Mouse (Mus musculus): ENCODE data around the gene Prpf8. TPM values are rescaled to one million over a fixed set of nuclear protein-coding genes. Genes with fewer than 3 reads are reported as not detected.
A peak's percentile ranks its signal among the peaks of the same experiment; 100 is the strongest.

Gene Prpf8
- 2.2 and 4.5 TPM in 2 replicates for polyA plus RNA-seq (2012)

- Histone ChIP-seq H3K9me3 (ENCODE audit: control insufficient read depth, low read length) (no peaks in the 10 kb centered on the region), H3K4me3 (replicated peaks) (peak within 1 kb of the TSS; percentile 100), H3K36me3 (ENCODE audit: control insufficient read depth) (peaks cover 42% of the 10 kb centered on the region), H3K4me1 (ENCODE audit: control insufficient read depth) (peaks cover 26% of the 10 kb centered on the region), H3K27me3 (ENCODE audit: control insufficient read depth) (peaks cover 21% of the 10 kb centered on the region)
- TF ChIP-seq TAL1 (IDR thresholded peaks at IDR 0.05; ENCODE audit: low read length) (no peak), GATA1 (IDR thresholded peaks at IDR 0.05; ENCODE audit: low read length) (no peak)
Measured at GRCm38 (mm10) chr11:75486601-75487285, at the start of gene Prpf8. Gene Prpf8 (plus strand): TSS chr11:75486816.

DNA sequence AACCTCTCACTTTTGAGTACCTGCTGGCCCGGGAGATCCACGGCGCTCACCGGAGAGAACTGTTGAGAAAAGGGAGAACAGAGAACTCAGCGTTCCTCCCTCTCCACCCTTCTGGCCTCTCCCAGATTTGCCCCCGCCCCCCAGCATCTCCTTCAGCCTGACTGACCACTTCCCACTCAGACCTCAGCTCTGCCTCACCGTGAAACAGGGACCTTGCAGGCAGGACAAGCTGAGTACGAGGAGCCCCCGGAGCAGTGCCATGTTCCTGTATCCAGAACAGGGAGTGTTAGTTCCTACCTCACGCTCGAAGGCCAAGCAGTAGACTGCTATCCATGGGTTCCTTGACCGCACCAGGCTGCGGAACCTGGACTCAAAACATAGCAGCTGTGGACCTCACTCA is 48.4 kb upstream of the Prpf8 start:
- H3K27me3 ChIP-seq (ENCODE audit: control insufficient read depth): no peaks in the 10 kb centered on the region; the same call in 1 of the 2 replicates
- TF ChIP-seq TAL1 (IDR thresholded peaks at IDR 0.05; ENCODE audit: low read length) (no peak), GATA1 (IDR thresholded peaks at IDR 0.05; ENCODE audit: low read length) (no peak)
- peaks cover 12% of the 10 kb centered on the region for H3K9me3 ChIP-seq (ENCODE audit: control insufficient read depth, low read length)
- peaks cover 7% of the 10 kb centered on the region for H3K4me1 ChIP-seq (ENCODE audit: control insufficient read depth)
- H3K4me3 ChIP-seq (replicated peaks): peak overlapping the region; percentile 51
- peaks cover 78% of the 10 kb centered on the region for H3K36me3 ChIP-seq (ENCODE audit: control insufficient read depth)

DNA sequence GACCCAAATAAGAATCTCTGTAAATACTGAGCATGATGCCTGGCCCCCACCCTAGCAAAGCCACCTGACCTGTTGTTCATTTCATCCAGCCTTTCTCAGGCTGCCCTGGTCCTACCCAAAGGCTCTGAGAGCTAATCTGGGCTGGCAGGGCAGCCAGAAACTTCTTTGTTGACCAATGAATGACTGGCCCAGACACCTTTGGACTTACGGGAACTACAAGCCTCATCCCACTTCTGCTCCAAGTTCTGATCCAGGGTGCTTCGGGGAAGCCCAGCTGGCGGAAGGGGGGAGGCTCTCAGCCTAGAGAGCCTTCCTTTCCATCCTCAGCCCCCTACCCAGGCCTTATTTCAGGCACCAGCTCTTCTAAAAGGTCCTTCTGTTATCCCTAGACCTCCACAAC is 47.8 kb upstream of the Prpf8 start:
- Histone ChIP-seq H3K4me1 (ENCODE audit: control insufficient read depth) (peaks cover 12% of the 10 kb centered on the region), H3K27me3 (ENCODE audit: control insufficient read depth) (no peaks in the 10 kb centered on the region; the same call in 1 of the 2 replicates), H3K36me3 (ENCODE audit: control insufficient read depth) (peaks cover 84% of the 10 kb centered on the region), H3K9me3 (ENCODE audit: control insufficient read depth, low read length) (peaks cover 12% of the 10 kb centered on the region), H3K4me3 (replicated peaks) (peak overlapping the region; percentile 51)
- TF ChIP-seq GATA1 (IDR thresholded peaks at IDR 0.05; ENCODE audit: low read length) (no peak), TAL1 (IDR thresholded peaks at IDR 0.05; ENCODE audit: low read length) (no peak)

GRCm38 (mm10) chr11:75439363-75439762 is 47.3 kb upstream of the Prpf8 start, which contains the start of gene Serpinf2:
Gene Serpinf2 (minus strand): TSS chr11:75439591.
- peaks cover 18% of the 10 kb centered on the region for H3K4me1 ChIP-seq (ENCODE audit: control insufficient read depth)
- H3K4me3 ChIP-seq (replicated peaks): peak within 1 kb of the TSS; percentile 51
- H3K36me3 ChIP-seq (ENCODE audit: control insufficient read depth): peaks cover 85% of the 10 kb centered on the region
- H3K9me3 ChIP-seq (ENCODE audit: control insufficient read depth, low read length): peaks cover 8% of the 10 kb centered on the region
- no peaks in the 10 kb centered on the region; the same call in 1 of the 2 replicates for H3K27me3 ChIP-seq (ENCODE audit: control insufficient read depth)
- TF ChIP-seq TAL1 (IDR thresholded peaks at IDR 0.05; ENCODE audit: low read length) (no peak), GATA1 (IDR thresholded peaks at IDR 0.05; ENCODE audit: low read length) (no peak)

- Histone ChIP-seq H3K4me1 (ENCODE audit: control insufficient read depth) (peaks cover 24% of the 10 kb centered on the region), H3K9me3 (ENCODE audit: control insufficient read depth, low read length) (peaks cover 2% of the 10 kb centered on the region), H3K36me3 (ENCODE audit: control insufficient read depth) (peaks cover 86% of the 10 kb centered on the region), H3K27me3 (ENCODE audit: control insufficient read depth) (no peaks in the 10 kb centered on the region), H3K4me3 (replicated peaks) (no peak overlapping the region)
- TF ChIP-seq TAL1 (IDR thresholded peaks at IDR 0.05; ENCODE audit: low read length) (no peak), GATA1 (IDR thresholded peaks at IDR 0.05; ENCODE audit: low read length) (no peak)
Measured at GRCm38 (mm10) chr11:75439951-75440350, 46.7 kb upstream of the Prpf8 start.

DNA sequence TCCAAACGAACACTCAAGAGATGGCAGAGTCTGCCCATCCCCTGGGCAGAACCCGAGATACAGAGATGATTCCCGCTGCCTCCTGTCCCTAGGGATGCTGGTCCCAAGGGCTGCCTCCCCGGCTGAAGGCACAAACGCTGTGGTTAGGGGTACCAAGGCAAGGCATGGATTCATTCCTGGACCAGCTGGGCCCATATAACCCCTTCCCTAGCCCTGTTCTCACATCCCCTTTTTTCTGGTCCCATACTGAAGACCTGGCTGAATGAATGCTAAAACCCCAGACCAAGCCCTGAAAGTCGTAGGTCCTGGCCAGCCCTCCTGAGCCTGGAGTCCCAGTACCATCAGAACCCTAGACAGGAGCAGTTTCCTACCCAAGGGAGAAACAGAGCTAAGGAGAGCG is 45.6 kb upstream of the Prpf8 start:
- Histone ChIP-seq H3K4me1 (ENCODE audit: control insufficient read depth) (peaks cover 35% of the 10 kb centered on the region), H3K27me3 (ENCODE audit: control insufficient read depth) (no peaks in the 10 kb centered on the region), H3K4me3 (replicated peaks) (no peak overlapping the region), H3K36me3 (ENCODE audit: control insufficient read depth) (peaks cover 86% of the 10 kb centered on the region), H3K9me3 (ENCODE audit: control insufficient read depth, low read length) (no peaks in the 10 kb centered on the region)
- TF ChIP-seq GATA1 (IDR thresholded peaks at IDR 0.05; ENCODE audit: low read length) (no peak), TAL1 (IDR thresholded peaks at IDR 0.05; ENCODE audit: low read length) (no peak)

GRCm38 (mm10) chr11:75441601-75442000 is 45.0 kb upstream of the Prpf8 start:
- TF ChIP-seq GATA1 (IDR thresholded peaks at IDR 0.05; ENCODE audit: low read length): no peak
- no peak for TF ChIP-seq TAL1 (IDR thresholded peaks at IDR 0.05; ENCODE audit: low read length)
- H3K4me3 ChIP-seq (replicated peaks): no peak overlapping the region
- H3K36me3 ChIP-seq (ENCODE audit: control insufficient read depth): peaks cover 87% of the 10 kb centered on the region
- no peaks in the 10 kb centered on the region for H3K27me3 ChIP-seq (ENCODE audit: control insufficient read depth)
- H3K4me1 ChIP-seq (ENCODE audit: control insufficient read depth): peaks cover 38% of the 10 kb centered on the region
- H3K9me3 ChIP-seq (ENCODE audit: control insufficient read depth, low read length): no peaks in the 10 kb centered on the region

DNA sequence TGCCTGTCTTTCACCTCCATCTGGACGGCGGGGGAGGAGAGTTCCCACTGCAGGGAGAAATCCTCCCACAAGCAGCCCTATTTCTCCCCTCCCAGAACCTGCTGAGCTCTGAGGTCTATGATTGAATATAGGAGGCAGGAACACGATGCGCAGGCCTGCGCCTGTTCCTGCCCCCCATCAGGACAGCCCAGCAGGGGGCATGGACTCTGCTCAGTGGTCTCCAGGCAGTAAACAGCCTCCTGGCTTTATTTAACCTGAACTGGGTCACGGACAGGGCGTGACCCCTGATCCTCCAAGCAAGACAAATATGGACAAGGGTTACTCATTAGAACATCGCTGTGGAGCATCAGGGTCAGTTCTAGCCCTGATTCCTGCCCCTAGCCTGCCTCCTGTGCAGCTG is 42.9 kb upstream of the Prpf8 start:
- no peaks in the 10 kb centered on the region for H3K9me3 ChIP-seq (ENCODE audit: control insufficient read depth, low read length)
- H3K4me3 ChIP-seq (replicated peaks): no peak overlapping the region
- no peak for TF ChIP-seq TAL1 (IDR thresholded peaks at IDR 0.05; ENCODE audit: low read length)
- no peak for TF ChIP-seq GATA1 (IDR thresholded peaks at IDR 0.05; ENCODE audit: low read length)
- H3K27me3 ChIP-seq (ENCODE audit: control insufficient read depth): no peaks in the 10 kb centered on the region
- peaks cover 59% of the 10 kb centered on the region for H3K4me1 ChIP-seq (ENCODE audit: control insufficient read depth)
- peaks cover 95% of the 10 kb centered on the region for H3K36me3 ChIP-seq (ENCODE audit: control insufficient read depth)

GRCm38 (mm10) chr11:75448575-75448974 is 38.0 kb upstream of the Prpf8 start:
- peaks cover 97% of the 10 kb centered on the region for H3K4me1 ChIP-seq (ENCODE audit: control insufficient read depth)
- H3K9me3 ChIP-seq (ENCODE audit: control insufficient read depth, low read length): peaks cover 28% of the 10 kb centered on the region
- TF ChIP-seq GATA1 (IDR thresholded peaks at IDR 0.05; ENCODE audit: low read length) (no peak), TAL1 (IDR thresholded peaks at IDR 0.05; ENCODE audit: low read length) (no peak)
- no peaks in the 10 kb centered on the region for H3K27me3 ChIP-seq (ENCODE audit: control insufficient read depth)
- H3K36me3 ChIP-seq (ENCODE audit: control insufficient read depth): peaks cover 96% of the 10 kb centered on the region
- peak overlapping the region; percentile 66 for H3K4me3 ChIP-seq (replicated peaks)
